Mouse (Mus musculus) embryonic facial prominence, embryonic 11.5 days (tissue): ENCODE measurements at regions not wholly inside any gene's neighbourhood (a gene's known extent, or its start where the extent isn't known, plus 50 kb on each side); places are given as distances from the start of the nearest gene placed in this dataset.

Source experiments
- ATAC-seq: fragments of 200-750 bp; cut with Nextera tagmentation; replicated peaks from 2 replicates; pipeline ENCODE4 v1.8.0; 2017; ENCODE audit warnings: low read depth; ENCODE audit not compliant: insufficient number of reproducible peaks, low FRiP score, low TSS enrichment
- DNase-seq: peaks from one replicate; pipeline ENCODE4 v3.0.0-alpha.2; 2015; ENCODE audit warnings: low spot score
- H3K27ac ChIP-seq: fragments of 300-500 bp; sonication (generic); replicated peaks from 2 replicates; pipeline ENCODE4 v1.5.1; 2014; ENCODE audit warnings: mild to moderate bottlenecking, low read depth, low read length, control low read depth
- H3K27me3 ChIP-seq: fragments of 300-500 bp; sonication (generic); 2 replicates; pipeline ENCODE4 v1.6.1; 2014; ENCODE audit warnings: mild to moderate bottlenecking, low read length, moderate library complexity, mixed read lengths; ENCODE audit not compliant: control insufficient read depth, insufficient read depth
- H3K36me3 ChIP-seq: fragments of 300-500 bp; sonication (generic); replicated peaks from 2 replicates; pipeline ENCODE4 v1.6.1; 2014; ENCODE audit warnings: low read depth, mild to moderate bottlenecking, low read length, moderate library complexity, mixed read lengths; ENCODE audit not compliant: control insufficient read depth, insufficient read depth
- H3K4me1 ChIP-seq: fragments of 300-500 bp; sonication (generic); 2 replicates; pipeline ENCODE4 v1.6.1; 2014; ENCODE audit warnings: low read length, mixed read lengths; ENCODE audit not compliant: control insufficient read depth, insufficient read depth
- H3K4me2 ChIP-seq: fragments of 300-500 bp; sonication (generic); 2 replicates; pipeline ENCODE4 v1.6.1; 2014; ENCODE audit warnings: low read depth, mild to moderate bottlenecking, control low read depth, low read length, moderate library complexity
- H3K4me3 ChIP-seq: fragments of 300-500 bp; sonication (generic); 2 replicates; pipeline ENCODE4 v1.5.1; 2014; ENCODE audit warnings: low read depth, low read length, control low read depth
- H3K9ac ChIP-seq: fragments of 300-500 bp; sonication (generic); replicated peaks from 2 replicates; pipeline ENCODE4 v1.6.1; 2014; ENCODE audit warnings: mild to moderate bottlenecking, control low read depth, low read length
- H3K9me3 ChIP-seq: fragments of 300-500 bp; sonication (generic); replicated peaks from 2 replicates; pipeline ENCODE4 v1.6.1; 2016; ENCODE audit warnings: mild to moderate bottlenecking, low read length, inconsistent platforms, mixed read lengths; ENCODE audit not compliant: control insufficient read depth
- WGBS: fragments of 180-500 bp; shearing (Covaris S2); extraction: QIAGEN DNeasy Blood & Tissue Kit; methylation state at CpG from one replicate; pipeline ENCODE4 v1.1.7; 2014; 5-methylcytosine and 5-hydroxymethylcytosine counted together

GRCm38 (mm10) chr5:119321368-119322144, 348.9 kb upstream of the Tbx3 start:
- no peak for DNase-seq
- ATAC-seq = no peak
- WGBS = 70% methylated on average over 10 of the region's 10 CpGs

GRCm38 (mm10) chr5:119322411-119322810, 348.1 kb upstream of the Tbx3 start:
- H3K27me3 ChIP-seq = no peaks in the 10 kb centered on the region
- WGBS = 51% methylated on average over 13 of the region's 13 CpGs
- H3K4me1 ChIP-seq = no peaks in the 10 kb centered on the region
- H3K4me2 ChIP-seq = no peak overlapping the region
- H3K36me3 ChIP-seq = no peaks in the 10 kb centered on the region
- H3K27ac ChIP-seq = no peak overlapping the region
- ATAC-seq = no peak
- no peak for DNase-seq
- H3K4me3 ChIP-seq = no peak overlapping the region
- no peak overlapping the region for H3K9ac ChIP-seq
- H3K9me3 ChIP-seq = no peaks in the 10 kb centered on the region

More at GRCm38 (mm10) chr5:119321368-119322144, 348.9 kb upstream of the Tbx3 start:
- Histone ChIP-seq H3K27me3 (no peaks in the 10 kb centered on the region), H3K4me1 (no peaks in the 10 kb centered on the region), H3K4me2 (no peak overlapping the region), H3K4me3 (no peak overlapping the region), H3K9me3 (no peaks in the 10 kb centered on the region), H3K27ac (no peak overlapping the region), H3K36me3 (no peaks in the 10 kb centered on the region), H3K9ac (no peak overlapping the region)

- DNase-seq = no peak
- no peaks in the 10 kb centered on the region for H3K36me3 ChIP-seq
Measured at GRCm38 (mm10) chr5:119325681-119326255, 344.7 kb upstream of the Tbx3 start.

GRCm38 (mm10) chr5:119326895-119327294, 343.6 kb upstream of the Tbx3 start:
- no peak for ATAC-seq
- H3K36me3 ChIP-seq = no peaks in the 10 kb centered on the region
- WGBS = 91% methylated on average over 8 of the region's 8 CpGs

More at GRCm38 (mm10) chr5:119325681-119326255, 344.7 kb upstream of the Tbx3 start:
- Histone ChIP-seq H3K9ac (no peak overlapping the region), H3K4me2 (no peak overlapping the region), H3K9me3 (no peaks in the 10 kb centered on the region), H3K27ac (no peak overlapping the region), H3K27me3 (no peaks in the 10 kb centered on the region), H3K4me1 (no peaks in the 10 kb centered on the region), H3K4me3 (no peak overlapping the region)
- WGBS = 51% methylated on average over 13 of the region's 13 CpGs
- no peak for ATAC-seq

GRCm38 (mm10) chr5:119328971-119329370, 341.5 kb upstream of the Tbx3 start:
- 90% methylated on average over 7 of the region's 7 CpGs for whole genome bisulfite sequencing
- H3K9me3 ChIP-seq = no peaks in the 10 kb centered on the region
- H3K9ac ChIP-seq = no peak overlapping the region
- no peak overlapping the region for H3K27ac ChIP-seq
- no peaks in the 10 kb centered on the region for H3K36me3 ChIP-seq
- H3K4me2 ChIP-seq = no peak overlapping the region
- H3K4me3 ChIP-seq = no peak overlapping the region
- no peaks in the 10 kb centered on the region for H3K4me1 ChIP-seq
- H3K27me3 ChIP-seq = no peaks in the 10 kb centered on the region
- DNase-seq (no peak), ATAC-seq (no peak)

More at GRCm38 (mm10) chr5:119326895-119327294, 343.6 kb upstream of the Tbx3 start:
- no peaks in the 10 kb centered on the region for H3K4me1 ChIP-seq
- H3K4me2 ChIP-seq = no peak overlapping the region
- no peaks in the 10 kb centered on the region for H3K9me3 ChIP-seq
- no peak for DNase-seq
- H3K27ac ChIP-seq = no peak overlapping the region
- no peak overlapping the region for H3K4me3 ChIP-seq
- H3K9ac ChIP-seq = no peak overlapping the region
- H3K27me3 ChIP-seq = no peaks in the 10 kb centered on the region

- Histone ChIP-seq H3K4me2 (no peak overlapping the region), H3K36me3 (no peaks in the 10 kb centered on the region), H3K9me3 (no peaks in the 10 kb centered on the region), H3K9ac (no peak overlapping the region), H3K27me3 (no peaks in the 10 kb centered on the region), H3K4me3 (no peak overlapping the region), H3K27ac (no peak overlapping the region), H3K4me1 (no peaks in the 10 kb centered on the region)
- ATAC-seq = no peak
- WGBS = 92% methylated on average over 10 of the region's 10 CpGs
- DNase-seq = no peak
Measured at GRCm38 (mm10) chr5:119329371-119329770, 341.1 kb upstream of the Tbx3 start.

- DNase-seq = no peak
- Histone ChIP-seq H3K36me3 (no peaks in the 10 kb centered on the region), H3K27me3 (no peaks in the 10 kb centered on the region), H3K9ac (no peak overlapping the region), H3K27ac (no peak overlapping the region), H3K9me3 (no peaks in the 10 kb centered on the region), H3K4me3 (no peak overlapping the region), H3K4me2 (no peak overlapping the region), H3K4me1 (no peaks in the 10 kb centered on the region)
- no peak; the same call in 1 of the 2 replicates for ATAC-seq
- 84% methylated on average over 6 of the region's 6 CpGs for WGBS
Measured at GRCm38 (mm10) chr5:119329860-119330259, 340.6 kb upstream of the Tbx3 start.

- ATAC-seq (no peak), DNase-seq (no peak)
- H3K36me3 ChIP-seq = no peaks in the 10 kb centered on the region
- H3K27me3 ChIP-seq = no peaks in the 10 kb centered on the region
- no peak overlapping the region for H3K9ac ChIP-seq
- H3K4me3 ChIP-seq = no peak overlapping the region
- no peaks in the 10 kb centered on the region for H3K4me1 ChIP-seq
- H3K27ac ChIP-seq = no peak overlapping the region
- no peak overlapping the region for H3K4me2 ChIP-seq
- no peaks in the 10 kb centered on the region for H3K9me3 ChIP-seq
- WGBS = 73% methylated on average over 3 of the region's 3 CpGs
Measured at GRCm38 (mm10) chr5:119331461-119331860, 339.0 kb upstream of the Tbx3 start.
